Mouse (Mus musculus): ENCODE measurements around the gene Crabp2. TPM values are rescaled to one million over a fixed set of nuclear protein-coding genes. Genes with fewer than 3 reads are reported as not detected.

The Crabp2 gene
- total RNA-seq, 2 experiments from 2014 or later = 0.37 to 0.48 TPM

GRCm38 (mm10) chr3:87949955-87950515 is 1.6 kb downstream of the Crabp2 start:
- intact Hi-C loops (cut with DNase I) = loop anchor here (5.0 kb wide), 1 partner anchor 1657 kb away; no protein-coding TSS in a partner anchor

GRCm38 (mm10) chr3:87951946-87952345 is 3.5 kb downstream of the Crabp2 start:
- intact Hi-C loops (cut with DNase I) = no loop called here
- DNase-seq = no peak

More at GRCm38 (mm10) chr3:87949955-87950515, 1.6 kb downstream of the Crabp2 start:
- no peak for DNase-seq

GRCm38 (mm10) chr3:87952440-87952839 is 4.0 kb downstream of the Crabp2 start:
- no peak for DNase-seq
- intact Hi-C loops (cut with DNase I) = no loop called here

- DNase-seq = no peak
- intact Hi-C loops (cut with DNase I) = no loop called here
Measured at GRCm38 (mm10) chr3:87958056-87958455, 9.6 kb downstream of the Crabp2 start.

- intact Hi-C loops (cut with DNase I) = no loop called here
- DNase-seq = no peak
Measured at GRCm38 (mm10) chr3:87958476-87958875, 10.0 kb downstream of the Crabp2 start.

- no peak for DNase-seq
- intact Hi-C loops (cut with DNase I) = no loop called here
Measured at GRCm38 (mm10) chr3:87958967-87959366, 10.5 kb downstream of the Crabp2 start.

GRCm38 (mm10) chr3:87959371-87959770 is 10.9 kb downstream of the Crabp2 start:
- DNase-seq = no peak
- intact Hi-C loops (cut with DNase I) = no loop called here

GRCm38 (mm10) chr3:87960191-87960585 is 11.7 kb downstream of the Crabp2 start:
- DNase-seq = no peak
- intact Hi-C loops (cut with DNase I) = loop anchor here (2.0 kb wide), 1 partner anchor 25 kb away; no protein-coding TSS in a partner anchor

- peak; percentile 82 to 86 for DNase-seq
- intact Hi-C loops (cut with DNase I) = loop anchor here (2.0 kb wide), 1 partner anchor 26 kb away; no protein-coding TSS in a partner anchor
Measured at GRCm38 (mm10) chr3:87960586-87961191, 12.2 kb downstream of the Crabp2 start.

- peak; percentile 38 to 44 for DNase-seq
Measured at GRCm38 (mm10) chr3:87970184-87970938, 21.9 kb downstream of the Crabp2 start.

GRCm38 (mm10) chr3:87970939-87971488 is 22.5 kb downstream of the Crabp2 start, which contains the start of gene Nes:
Nes (plus strand) TSS chr3:87971078.
- intact Hi-C loops (cut with DNase I) = loop anchor here (1.0 to 5.0 kb wide), 2 partner anchors 16 to 39 kb away; partner anchors contain the start of genes Isg20l2 and Rrnad1
- DNase-seq = peak; percentile 38 to 39

More at GRCm38 (mm10) chr3:87970184-87970938, 21.9 kb downstream of the Crabp2 start:
- intact Hi-C loops (cut with DNase I) = loop anchor here (1.0 to 5.0 kb wide), 2 partner anchors 17 to 38 kb away; partner anchors contain the start of genes Isg20l2 and Rrnad1

- intact Hi-C loops (cut with DNase I) = loop anchor here (5.0 kb wide), 1 partner anchor 39 kb away; the partner anchor contains the start of genes Isg20l2 and Rrnad1
Measured at GRCm38 (mm10) chr3:87971489-87972202, 23.2 kb downstream of the Crabp2 start.

GRCm38 (mm10) chr3:87972203-87972664 is 23.8 kb downstream of the Crabp2 start:
- intact Hi-C loops (cut with DNase I) = loop anchor here (5.0 kb wide), 1 partner anchor 40 kb away; the partner anchor contains the start of genes Isg20l2 and Rrnad1
- peak in 1 of 2 experiments; percentile 11 for DNase-seq

More at GRCm38 (mm10) chr3:87971489-87972202, 23.2 kb downstream of the Crabp2 start:
- peak in 1 of 2 experiments; percentile 17 for DNase-seq

GRCm38 (mm10) chr3:87972776-87973175 is 24.3 kb downstream of the Crabp2 start:
- intact Hi-C loops (cut with DNase I) = loop anchor here (5.0 kb wide), 1 partner anchor 40 kb away; the partner anchor contains the start of genes Isg20l2 and Rrnad1
- peak in 1 of 2 experiments; percentile 11 for DNase-seq

GRCm38 (mm10) chr3:87973593-87974380 is 25.3 kb downstream of the Crabp2 start:
- DNase-seq = no peak
- intact Hi-C loops (cut with DNase I) = loop anchor here (5.0 kb wide), 1 partner anchor 41 kb away; the partner anchor contains the start of genes Isg20l2 and Rrnad1

GRCm38 (mm10) chr3:87974381-87974987 is 26.0 kb downstream of the Crabp2 start:
- intact Hi-C loops (cut with DNase I) = loop anchor here (5.0 kb wide), 1 partner anchor 42 kb away; the partner anchor contains the start of genes Isg20l2 and Rrnad1

GRCm38 (mm10) chr3:87979493-87979892 is 31.0 kb downstream of the Crabp2 start:
- intact Hi-C loops (cut with DNase I) = no loop called here
- DNase-seq = no peak

More at GRCm38 (mm10) chr3:87974381-87974987, 26.0 kb downstream of the Crabp2 start:
- peak in 1 of 2 experiments; percentile 37 for DNase-seq

GRCm38 (mm10) chr3:87980085-87980484 is 31.6 kb downstream of the Crabp2 start:
- intact Hi-C loops (cut with DNase I) = no loop called here

More at GRCm38 (mm10) chr3:87980085-87980484, 31.6 kb downstream of the Crabp2 start:
- no peak for DNase-seq
